Mouse (Mus musculus): ENCODE data around the gene Nsg1. TPM values are rescaled to one million over a fixed set of nuclear protein-coding genes. Genes with fewer than 3 reads are reported as not detected.
A peak's percentile ranks its signal among the peaks of the same experiment; 100 is the strongest.

Gene Nsg1
- not detected in 2 replicates for polyA plus RNA-seq (2012)

DNA sequence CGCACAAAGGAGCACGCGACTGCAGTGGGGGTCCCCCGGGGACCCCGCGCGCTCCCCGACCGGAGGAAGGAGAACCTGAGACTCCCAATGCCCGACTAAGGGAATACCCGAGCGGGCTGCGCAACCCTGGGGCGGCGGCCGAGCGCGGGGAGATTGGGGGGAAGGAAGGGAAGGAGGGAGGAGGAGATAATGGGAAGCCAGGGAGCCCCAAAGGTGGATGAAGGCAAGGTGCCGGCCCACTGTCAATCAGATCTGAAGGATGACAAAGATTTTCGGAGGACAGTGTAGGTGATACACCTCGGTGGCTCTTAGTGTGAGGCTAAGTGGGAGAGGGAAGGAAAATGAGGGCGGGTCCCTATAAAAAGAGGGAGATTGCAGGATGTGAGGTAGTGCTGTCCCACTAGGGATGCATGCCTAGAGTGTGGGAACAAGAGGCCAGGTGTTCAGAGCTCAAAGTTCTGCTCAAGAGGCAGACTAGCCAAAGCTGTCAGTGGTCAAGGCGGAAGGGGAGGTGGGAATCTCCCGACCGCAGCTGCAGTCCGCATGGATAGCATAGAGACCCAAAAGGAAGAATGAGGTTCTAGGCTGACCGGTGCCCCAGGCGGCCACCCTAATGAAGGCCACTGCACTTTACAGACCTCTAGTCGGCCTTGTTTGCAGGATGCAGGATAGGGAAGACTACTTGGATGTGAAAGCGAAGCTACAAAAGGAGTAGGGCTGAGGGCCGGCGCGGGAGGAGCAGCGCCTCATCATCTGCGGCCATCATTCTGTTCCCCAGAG, at the start of gene Nsg1:
Gene Nsg1 (minus strand): TSS at position 274 of the 780 bp plus-strand sequence.
- no peak for TF ChIP-seq GATA1 (IDR thresholded peaks at IDR 0.05; ENCODE audit: low read length)
- no peak for TF ChIP-seq TAL1 (IDR thresholded peaks at IDR 0.05; ENCODE audit: low read length)
- Histone ChIP-seq H3K36me3 (ENCODE audit: control insufficient read depth) (no peaks in the 10 kb centered on the region), H3K4me1 (ENCODE audit: control insufficient read depth) (no peaks in the 10 kb centered on the region), H3K9me3 (ENCODE audit: control insufficient read depth, low read length) (no peaks in the 10 kb centered on the region), H3K27me3 (ENCODE audit: control insufficient read depth) (peaks cover 44% of the 10 kb centered on the region), H3K4me3 (replicated peaks) (peak within 1 kb of the TSS; percentile 36)

DNA sequence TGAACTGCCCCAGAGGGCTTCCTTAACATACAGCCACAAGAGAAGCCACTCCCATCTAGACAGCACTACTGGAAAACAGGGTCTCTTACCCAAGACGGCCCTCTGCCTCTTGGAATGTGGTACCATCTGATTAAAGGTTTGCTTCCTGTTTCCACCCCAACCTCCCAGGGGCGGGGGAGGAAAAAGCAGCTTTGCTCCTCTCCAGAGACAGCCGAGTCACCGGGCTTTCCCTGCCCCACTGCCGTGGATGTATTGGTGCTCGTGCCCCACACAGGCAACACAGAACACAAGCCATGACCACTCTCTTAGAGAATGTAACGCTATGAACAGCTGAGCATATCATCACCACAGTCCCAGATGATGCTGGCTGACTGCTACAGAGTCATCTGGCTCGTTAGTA, 49.3 kb upstream of the Nsg1 start:
- Histone ChIP-seq H3K9me3 (ENCODE audit: control insufficient read depth, low read length) (no peaks in the 10 kb centered on the region), H3K4me3 (replicated peaks) (no peak overlapping the region), H3K4me1 (ENCODE audit: control insufficient read depth) (no peaks in the 10 kb centered on the region), H3K27me3 (ENCODE audit: control insufficient read depth) (no peaks in the 10 kb centered on the region), H3K36me3 (ENCODE audit: control insufficient read depth) (peaks cover 52% of the 10 kb centered on the region)
- TF ChIP-seq TAL1 (IDR thresholded peaks at IDR 0.05; ENCODE audit: low read length): no peak

DNA sequence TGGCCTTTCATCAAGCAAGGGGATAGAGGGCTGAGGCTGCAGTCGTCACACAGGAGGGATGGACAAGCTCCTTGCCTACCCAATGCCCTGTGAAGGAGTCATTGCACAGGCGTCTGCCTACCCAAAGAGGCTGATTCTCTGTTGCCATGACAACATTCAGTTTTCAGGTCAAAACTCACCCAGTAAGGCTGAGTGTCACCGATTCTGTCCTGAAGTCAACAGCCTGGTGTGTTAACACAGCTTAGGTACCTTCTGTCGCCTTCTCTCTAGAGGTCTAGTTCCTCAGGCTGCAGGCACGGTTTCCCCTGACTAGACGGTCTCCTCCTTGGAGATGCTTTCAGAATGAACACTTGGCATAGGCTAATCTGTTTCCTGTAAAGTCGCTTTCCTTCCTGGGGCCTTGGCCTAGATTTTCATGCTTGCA, 45.6 kb upstream of the Nsg1 start:
- Histone ChIP-seq H3K27me3 (ENCODE audit: control insufficient read depth) (no peaks in the 10 kb centered on the region), H3K9me3 (ENCODE audit: control insufficient read depth, low read length) (no peaks in the 10 kb centered on the region), H3K4me3 (replicated peaks) (no peak overlapping the region), H3K4me1 (ENCODE audit: control insufficient read depth) (no peaks in the 10 kb centered on the region), H3K36me3 (ENCODE audit: control insufficient read depth) (peaks cover 65% of the 10 kb centered on the region)
- TF ChIP-seq TAL1 (IDR thresholded peaks at IDR 0.05; ENCODE audit: low read length) (no peak), GATA1 (IDR thresholded peaks at IDR 0.05; ENCODE audit: low read length) (no peak)

DNA sequence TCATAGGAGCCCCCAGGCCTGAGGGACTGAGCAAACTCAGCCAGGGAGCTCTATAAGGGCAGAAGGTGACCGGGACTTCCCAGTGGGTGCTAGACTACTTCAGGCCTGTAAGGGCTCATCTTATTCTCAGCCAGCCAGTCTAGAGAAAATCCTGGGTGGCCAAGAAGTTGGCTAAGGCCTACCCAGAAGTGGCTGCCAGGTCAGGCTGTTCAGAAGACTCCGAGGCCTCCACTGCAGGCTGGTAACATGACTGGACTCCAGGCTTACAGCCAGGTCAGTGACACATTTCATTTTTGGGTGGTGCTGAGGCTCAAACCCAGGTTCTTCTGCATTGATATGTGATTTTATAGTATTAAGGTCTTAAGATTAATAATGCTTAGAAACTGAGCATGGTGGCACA, 40.0 kb upstream of the Nsg1 start:
- H3K4me1 ChIP-seq (ENCODE audit: control insufficient read depth): no peaks in the 10 kb centered on the region
- no peak overlapping the region for H3K4me3 ChIP-seq (replicated peaks)
- no peaks in the 10 kb centered on the region for H3K9me3 ChIP-seq (ENCODE audit: control insufficient read depth, low read length)
- H3K36me3 ChIP-seq (ENCODE audit: control insufficient read depth): peaks cover 48% of the 10 kb centered on the region
- no peaks in the 10 kb centered on the region for H3K27me3 ChIP-seq (ENCODE audit: control insufficient read depth)
- TF ChIP-seq GATA1 (IDR thresholded peaks at IDR 0.05; ENCODE audit: low read length) (no peak), TAL1 (IDR thresholded peaks at IDR 0.05; ENCODE audit: low read length) (no peak)

DNA sequence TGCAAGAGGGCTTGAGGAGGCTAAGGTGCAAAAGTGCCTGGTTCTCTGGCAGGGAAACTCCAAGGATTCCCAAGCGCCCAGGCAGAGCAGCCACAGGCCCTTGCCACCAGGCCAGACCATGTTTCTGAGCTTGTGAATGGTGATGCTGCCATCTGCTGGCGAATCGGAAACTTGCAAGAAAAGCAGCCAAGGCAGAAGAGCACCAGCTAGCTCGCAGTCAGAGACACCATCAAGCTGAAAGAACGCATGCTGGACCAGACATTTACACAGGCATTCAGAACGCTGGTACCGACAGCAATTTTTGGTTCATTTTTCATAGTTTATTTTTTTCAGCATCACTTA, 37.7 kb upstream of the Nsg1 start:
- Histone ChIP-seq H3K4me3 (replicated peaks) (no peak overlapping the region), H3K27me3 (ENCODE audit: control insufficient read depth) (no peaks in the 10 kb centered on the region), H3K9me3 (ENCODE audit: control insufficient read depth, low read length) (no peaks in the 10 kb centered on the region), H3K4me1 (ENCODE audit: control insufficient read depth) (no peaks in the 10 kb centered on the region), H3K36me3 (ENCODE audit: control insufficient read depth) (peaks cover 26% of the 10 kb centered on the region)
- no peak for TF ChIP-seq TAL1 (IDR thresholded peaks at IDR 0.05; ENCODE audit: low read length)
- TF ChIP-seq GATA1 (IDR thresholded peaks at IDR 0.05; ENCODE audit: low read length): no peak

DNA sequence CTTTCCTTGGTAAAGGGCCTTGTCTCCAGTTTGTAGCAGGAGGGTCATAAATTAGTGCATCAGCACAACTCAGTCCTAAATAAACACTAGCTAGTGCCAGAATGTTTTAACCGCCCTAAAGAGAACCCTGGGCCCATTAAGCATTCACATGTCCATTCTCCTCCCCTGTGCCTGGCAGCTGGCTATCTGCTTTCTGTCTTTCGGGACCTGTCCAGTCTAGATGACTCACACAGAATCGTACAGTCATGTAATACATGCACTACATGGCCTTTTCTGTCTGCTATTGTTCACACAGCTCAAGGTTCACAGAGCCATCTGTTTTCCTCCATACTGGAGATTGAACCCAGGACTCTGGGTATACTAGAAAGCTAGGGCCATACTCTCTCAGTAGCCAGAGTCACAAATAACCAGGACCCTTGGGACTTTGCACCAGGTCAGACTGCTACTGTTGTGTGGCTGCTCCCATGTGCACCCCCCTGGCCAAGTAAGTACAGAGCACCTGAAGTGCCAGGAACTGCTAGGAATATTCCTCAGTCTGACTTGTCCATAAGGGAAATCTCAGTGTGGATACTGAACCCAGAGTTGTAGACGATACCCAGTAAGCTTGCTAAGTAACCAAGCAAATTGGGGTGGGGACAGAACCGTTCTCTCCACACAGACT, 37.2 kb upstream of the Nsg1 start:
- Histone ChIP-seq H3K9me3 (ENCODE audit: control insufficient read depth, low read length) (no peaks in the 10 kb centered on the region), H3K27me3 (ENCODE audit: control insufficient read depth) (no peaks in the 10 kb centered on the region), H3K4me1 (ENCODE audit: control insufficient read depth) (no peaks in the 10 kb centered on the region), H3K4me3 (replicated peaks) (no peak overlapping the region), H3K36me3 (ENCODE audit: control insufficient read depth) (peaks cover 21% of the 10 kb centered on the region)
- TF ChIP-seq GATA1 (IDR thresholded peaks at IDR 0.05; ENCODE audit: low read length) (no peak), TAL1 (IDR thresholded peaks at IDR 0.05; ENCODE audit: low read length) (no peak)

DNA sequence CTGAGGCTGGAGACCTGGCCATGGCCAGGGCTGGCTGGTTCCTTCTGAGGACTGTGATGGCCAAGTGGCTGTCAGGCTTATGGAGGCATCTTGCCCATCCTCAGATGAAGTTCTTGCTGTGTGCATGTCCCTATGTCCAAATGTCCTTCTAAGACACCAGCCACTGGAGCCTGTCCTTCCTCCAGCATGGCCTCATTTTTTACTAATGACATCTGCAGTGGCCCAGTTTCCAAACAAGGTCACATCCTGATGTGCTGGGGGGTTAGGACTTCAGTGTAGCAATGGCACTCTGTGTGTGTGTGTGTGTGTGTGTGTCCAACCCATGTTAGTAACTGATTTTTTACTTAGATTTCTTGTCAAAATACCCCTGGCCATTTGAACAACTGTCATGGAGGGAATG, 36.2 kb upstream of the Nsg1 start:
- TF ChIP-seq GATA1 (IDR thresholded peaks at IDR 0.05; ENCODE audit: low read length) (no peak), TAL1 (IDR thresholded peaks at IDR 0.05; ENCODE audit: low read length) (no peak)
- Histone ChIP-seq H3K36me3 (ENCODE audit: control insufficient read depth) (peaks cover 11% of the 10 kb centered on the region), H3K4me3 (replicated peaks) (no peak overlapping the region), H3K27me3 (ENCODE audit: control insufficient read depth) (no peaks in the 10 kb centered on the region), H3K4me1 (ENCODE audit: control insufficient read depth) (no peaks in the 10 kb centered on the region), H3K9me3 (ENCODE audit: control insufficient read depth, low read length) (no peaks in the 10 kb centered on the region)

DNA sequence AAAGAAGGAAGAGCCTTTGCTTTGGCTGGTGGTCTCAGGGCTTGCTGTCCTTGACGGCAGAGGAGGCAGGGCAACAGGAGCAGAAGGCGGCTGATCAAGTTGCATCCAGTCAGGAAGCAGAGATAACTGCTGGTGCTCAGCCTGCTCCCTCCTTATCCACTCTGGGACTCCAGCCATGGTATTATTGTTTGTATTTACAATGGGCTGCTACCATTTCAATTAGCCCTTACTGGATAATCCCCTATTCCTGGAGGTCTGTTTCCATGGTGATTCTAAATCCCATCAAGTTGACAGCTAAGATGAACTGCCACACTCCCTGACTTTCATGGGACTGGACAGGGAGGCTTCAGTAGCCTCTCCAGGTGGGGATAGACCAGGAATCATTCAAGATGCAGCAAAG, 35.2 kb upstream of the Nsg1 start:
- H3K9me3 ChIP-seq (ENCODE audit: control insufficient read depth, low read length): no peaks in the 10 kb centered on the region
- H3K27me3 ChIP-seq (ENCODE audit: control insufficient read depth): no peaks in the 10 kb centered on the region
- TF ChIP-seq GATA1 (IDR thresholded peaks at IDR 0.05; ENCODE audit: low read length): no peak
- no peak for TF ChIP-seq TAL1 (IDR thresholded peaks at IDR 0.05; ENCODE audit: low read length)
- peaks cover 4% of the 10 kb centered on the region; the same call in 1 of the 2 replicates for H3K36me3 ChIP-seq (ENCODE audit: control insufficient read depth)
- no peaks in the 10 kb centered on the region for H3K4me1 ChIP-seq (ENCODE audit: control insufficient read depth)
- H3K4me3 ChIP-seq (replicated peaks): no peak overlapping the region

DNA sequence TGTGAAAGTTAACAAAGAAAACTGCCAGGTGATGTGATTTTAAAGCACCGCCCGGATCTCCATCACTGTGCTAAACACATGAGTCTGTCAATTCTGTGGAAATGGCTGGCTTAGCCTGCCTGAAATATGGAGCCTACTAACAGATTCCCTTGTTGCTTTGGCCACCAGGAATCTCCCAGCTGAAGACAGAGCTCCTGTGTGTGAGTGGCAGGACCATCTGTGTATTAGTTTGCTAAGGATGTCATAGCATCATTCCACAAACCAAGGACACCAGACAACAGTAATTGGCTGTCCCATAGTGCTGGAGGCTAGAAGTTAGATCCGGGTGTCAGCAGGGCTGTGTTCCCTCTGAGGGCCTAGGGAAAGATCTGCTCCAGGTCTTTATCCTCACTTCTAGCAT, 31.2 kb upstream of the Nsg1 start:
- TF ChIP-seq GATA1 (IDR thresholded peaks at IDR 0.05; ENCODE audit: low read length) (no peak), TAL1 (IDR thresholded peaks at IDR 0.05; ENCODE audit: low read length) (no peak)
- Histone ChIP-seq H3K27me3 (ENCODE audit: control insufficient read depth) (no peaks in the 10 kb centered on the region), H3K9me3 (ENCODE audit: control insufficient read depth, low read length) (no peaks in the 10 kb centered on the region), H3K4me3 (replicated peaks) (no peak overlapping the region), H3K4me1 (ENCODE audit: control insufficient read depth) (no peaks in the 10 kb centered on the region), H3K36me3 (ENCODE audit: control insufficient read depth) (no peaks in the 10 kb centered on the region)

Measured in erythroblast, embryonic 14.5 days (primary cell).